Mouse (Mus musculus): ENCODE results near the gene Galnt7.

DNA sequence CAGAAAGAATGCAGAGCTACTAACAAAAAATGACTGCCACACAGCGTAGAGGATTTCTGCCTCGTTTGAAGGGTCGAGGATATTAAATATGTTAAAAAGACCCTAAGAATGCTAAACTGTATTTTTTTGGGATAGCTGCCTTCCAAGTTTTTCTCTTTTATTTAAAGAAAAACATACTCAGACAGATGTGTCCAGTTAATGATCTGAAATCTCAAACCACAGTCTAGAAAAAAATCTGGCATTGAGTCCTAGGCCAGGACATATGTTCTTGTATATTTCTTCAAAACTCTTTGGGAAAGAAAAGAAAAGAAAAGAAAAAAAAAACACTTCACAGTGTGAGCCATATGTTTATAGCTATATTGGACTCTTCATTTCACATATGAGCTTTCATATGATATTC lies 90.1 kb downstream of the Galnt7 start:
- TF ChIP-seq ZC3H11A (IDR thresholded peaks at IDR 0.05; ENCODE audit: borderline replicate concordance, low read depth, low read length) = no peak
- TF ChIP-seq CHD2 (IDR thresholded peaks at IDR 0.05; ENCODE audit: low read depth, low read length) = no peak
- TF ChIP-seq ZNF384 (IDR thresholded peaks at IDR 0.05; ENCODE audit: low read depth, low read length) = no peak
- TF ChIP-seq MAFK (IDR thresholded peaks at IDR 0.05; ENCODE audit: insufficient read depth, low read depth, low read length) = no peak
- TF ChIP-seq HCFC1 (IDR thresholded peaks at IDR 0.05; ENCODE audit: borderline replicate concordance, insufficient read depth, low read length) = no peak

Measured in ES-E14 (cell line).